Mouse (Mus musculus) ovary, postnatal 36 days (tissue): Measurements from ENCODE around the gene Gadd45g.
A peak's percentile ranks its signal among the peaks of the same experiment; 100 is the strongest.
"Not testable (repeated sequence)": the region's sequence is repeated elsewhere in the genome, so short reads cannot be mapped to it uniquely, and the experiment has no call there.

ENCODE experiments used
- DNase-seq: peaks from one replicate; pipeline ENCODE4 v3.0.0; 2022; ENCODE audit warnings: low spot score, mixed read lengths

Gadd45g gene

GRCm38 (mm10) chr13:51834024-51834423 is 12.5 kb upstream of the Gadd45g start:
- not testable (repeated sequence) for DNase-seq

- DNase-seq, result no peak
Measured at GRCm38 (mm10) chr13:51834520-51834919, 12.0 kb upstream of the Gadd45g start.

- not testable (repeated sequence) for DNase-seq
Measured at GRCm38 (mm10) chr13:51835208-51835607, 11.3 kb upstream of the Gadd45g start.

GRCm38 (mm10) chr13:51837402-51837801 is 9.1 kb upstream of the Gadd45g start:
- DNase-seq, result no peak

GRCm38 (mm10) chr13:51839250-51840026 is 7.0 kb upstream of the Gadd45g start:
- no peak for DNase-seq

- no peak for DNase-seq
Measured at GRCm38 (mm10) chr13:51840702-51841101, 5.8 kb upstream of the Gadd45g start.

- no peak for DNase-seq
Measured at GRCm38 (mm10) chr13:51841541-51842115, 4.8 kb upstream of the Gadd45g start.

GRCm38 (mm10) chr13:51842191-51842590 is 4.3 kb upstream of the Gadd45g start:
- no peak for DNase-seq

GRCm38 (mm10) chr13:51842773-51843172 is 3.7 kb upstream of the Gadd45g start:
- DNase-seq, result no peak

- DNase-seq, result no peak
Measured at GRCm38 (mm10) chr13:51843298-51843697, 3.2 kb upstream of the Gadd45g start.

GRCm38 (mm10) chr13:51844118-51844517 is 2.4 kb upstream of the Gadd45g start:
- DNase-seq, result no peak

- peak; percentile 74 for DNase-seq
Measured at GRCm38 (mm10) chr13:51844661-51845060, 1.8 kb upstream of the Gadd45g start.

GRCm38 (mm10) chr13:51845072-51845471 is 1.4 kb upstream of the Gadd45g start:
- no peak for DNase-seq

GRCm38 (mm10) chr13:51845591-51846191 is 787 bp upstream of the Gadd45g start:
- DNase-seq, result peak; percentile 86

- peak; percentile 74 for DNase-seq
Measured at GRCm38 (mm10) chr13:51846868-51847793, 653 bp downstream of the Gadd45g start.

- peak; percentile 79 for DNase-seq
Measured at GRCm38 (mm10) chr13:51847979-51848480, 1.6 kb downstream of the Gadd45g start.

- DNase-seq, result peak; percentile 49
Measured at GRCm38 (mm10) chr13:51848481-51849240, 2.2 kb downstream of the Gadd45g start.

GRCm38 (mm10) chr13:51849241-51850033 is 3.0 kb downstream of the Gadd45g start:
- DNase-seq, result peak; percentile 44

GRCm38 (mm10) chr13:51850565-51850964 is 4.1 kb downstream of the Gadd45g start:
- no peak for DNase-seq

GRCm38 (mm10) chr13:51852560-51853190 is 6.2 kb downstream of the Gadd45g start:
- DNase-seq, result no peak
